Mouse (Mus musculus): ENCODE measurements around the gene Cluh. TPM values are rescaled to one million over a fixed set of nuclear protein-coding genes. Genes with fewer than 3 reads are reported as not detected.

Gene Cluh
- polyA plus RNA-seq, 1 experiment from 2014 or later, result 47.0 TPM

- ATAC-seq (replicated peaks; ENCODE audit: low FRiP score, low TSS enrichment, low read depth) (no peak), DNase-seq (ENCODE audit: low spot score) (no peak)
- Histone ChIP-seq H3K36me3 (ENCODE audit: control insufficient read depth, insufficient read depth, low read length) (peaks cover 68% of the 10 kb centered on the region), H3K9ac (ENCODE audit: low read length) (no peak overlapping the region), H3K4me1 (replicated peaks; ENCODE audit: control insufficient read depth, insufficient read depth, low read length) (no peaks in the 10 kb centered on the region), H3K9me3 (ENCODE audit: control insufficient read depth, low read length) (no peaks in the 10 kb centered on the region), H3K27me3 (replicated peaks; ENCODE audit: control insufficient read depth, insufficient read depth, low read length) (no peaks in the 10 kb centered on the region), H3K27ac (ENCODE audit: low read depth) (no peak overlapping the region), H3K4me3 (ENCODE audit: low read depth, low read length) (no peak overlapping the region), H3K4me2 (ENCODE audit: low read length) (no peak overlapping the region)
- 96% methylated on average over 1 of the region's 1 CpGs for WGBS
These were observed 24.3 kb downstream of the Cluh start for GRCm38 (mm10) chr11:74673561-74673960.

- Histone ChIP-seq H3K4me2 (ENCODE audit: low read length) (no peak overlapping the region), H3K9me3 (ENCODE audit: control insufficient read depth, low read length) (no peaks in the 10 kb centered on the region), H3K9ac (ENCODE audit: low read length) (no peak overlapping the region), H3K27ac (ENCODE audit: low read depth) (no peak overlapping the region), H3K36me3 (ENCODE audit: control insufficient read depth, insufficient read depth, low read length) (peaks cover 67% of the 10 kb centered on the region), H3K4me1 (replicated peaks; ENCODE audit: control insufficient read depth, insufficient read depth, low read length) (no peaks in the 10 kb centered on the region), H3K27me3 (replicated peaks; ENCODE audit: control insufficient read depth, insufficient read depth, low read length) (no peaks in the 10 kb centered on the region), H3K4me3 (ENCODE audit: low read depth, low read length) (no peak overlapping the region)
- ATAC-seq (replicated peaks; ENCODE audit: low FRiP score, low TSS enrichment, low read depth) (no peak), DNase-seq (ENCODE audit: low spot score) (no peak)
- 96% methylated on average over 8 of the region's 8 CpGs for WGBS
These were observed 25.4 kb downstream of the Cluh start for GRCm38 (mm10) chr11:74674713-74675112.

- no peak for DNase-seq (ENCODE audit: low spot score)
- H3K27me3 ChIP-seq (replicated peaks; ENCODE audit: control insufficient read depth, insufficient read depth, low read length), result no peaks in the 10 kb centered on the region
- H3K36me3 ChIP-seq (ENCODE audit: control insufficient read depth, insufficient read depth, low read length), result peaks cover 69% of the 10 kb centered on the region
- H3K4me3 ChIP-seq (ENCODE audit: low read depth, low read length), result no peak overlapping the region
- no peak overlapping the region for H3K27ac ChIP-seq (ENCODE audit: low read depth)
- WGBS, result 88% methylated on average over 4 of the region's 4 CpGs
- no peak for ATAC-seq (replicated peaks; ENCODE audit: low FRiP score, low TSS enrichment, low read depth)
- no peak overlapping the region for H3K4me2 ChIP-seq (ENCODE audit: low read length)
- no peaks in the 10 kb centered on the region for H3K4me1 ChIP-seq (replicated peaks; ENCODE audit: control insufficient read depth, insufficient read depth, low read length)
- no peak overlapping the region for H3K9ac ChIP-seq (ENCODE audit: low read length)
- no peaks in the 10 kb centered on the region for H3K9me3 ChIP-seq (ENCODE audit: control insufficient read depth, low read length)
These were observed 25.9 kb downstream of the Cluh start for GRCm38 (mm10) chr11:74675156-74675555.

DNA sequence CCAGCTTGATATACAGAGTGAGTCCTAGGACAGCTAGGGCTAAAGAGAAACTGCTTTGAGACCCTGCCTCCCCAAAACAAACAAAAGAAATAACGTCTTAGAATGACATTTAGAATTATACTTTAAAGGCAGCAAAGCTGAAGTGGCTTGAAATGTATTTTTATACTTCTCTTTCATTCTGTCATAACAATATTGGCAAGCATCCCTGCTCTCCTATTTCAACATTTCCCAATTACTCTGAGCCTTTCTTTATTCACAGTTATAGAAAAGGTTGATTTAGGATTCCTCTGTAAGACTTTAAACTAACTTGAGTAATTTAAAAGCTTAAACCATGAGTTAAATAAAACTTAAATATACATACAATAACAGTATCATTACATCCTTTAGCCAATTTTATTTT lies 42.9 kb downstream of the Cluh start:
- no peak for ATAC-seq (replicated peaks; ENCODE audit: low FRiP score, low TSS enrichment, low read depth)
- 59% methylated on average over 1 of the region's 1 CpGs for WGBS
- no peak overlapping the region for H3K4me3 ChIP-seq (ENCODE audit: low read depth, low read length)
- H3K36me3 ChIP-seq (ENCODE audit: control insufficient read depth, insufficient read depth, low read length), result peaks cover 44% of the 10 kb centered on the region
- H3K9me3 ChIP-seq (ENCODE audit: control insufficient read depth, low read length), result no peaks in the 10 kb centered on the region
- no peaks in the 10 kb centered on the region for H3K4me1 ChIP-seq (replicated peaks; ENCODE audit: control insufficient read depth, insufficient read depth, low read length)
- H3K27me3 ChIP-seq (replicated peaks; ENCODE audit: control insufficient read depth, insufficient read depth, low read length), result no peaks in the 10 kb centered on the region
- H3K27ac ChIP-seq (ENCODE audit: low read depth), result no peak overlapping the region
- no peak overlapping the region for H3K9ac ChIP-seq (ENCODE audit: low read length)
- no peak for DNase-seq (ENCODE audit: low spot score)
- no peak overlapping the region for H3K4me2 ChIP-seq (ENCODE audit: low read length)

DNA sequence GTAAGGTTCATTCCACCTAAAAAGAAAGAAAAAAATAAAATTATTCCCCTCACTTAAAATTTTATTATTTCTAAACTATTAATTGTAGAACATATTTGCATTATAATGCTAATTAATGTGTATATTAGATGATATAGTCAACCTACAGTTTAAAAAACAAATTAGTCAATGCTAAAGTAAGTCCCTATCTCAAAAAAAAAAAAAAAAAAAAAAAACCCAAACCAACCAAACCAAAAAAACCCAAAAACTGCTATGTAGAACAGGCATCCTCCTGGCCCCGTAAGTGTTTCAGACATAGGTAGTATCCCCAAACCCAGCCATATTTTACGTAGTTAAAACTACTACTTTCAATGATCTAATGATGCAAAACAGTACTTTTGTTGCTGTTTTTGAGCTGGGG lies 50.2 kb downstream of the Cluh start:
- no peak overlapping the region for H3K27ac ChIP-seq (ENCODE audit: low read depth)
- 92% methylated on average over 2 of the region's 2 CpGs for WGBS
- DNase-seq (ENCODE audit: low spot score) (no peak), ATAC-seq (replicated peaks; ENCODE audit: low FRiP score, low TSS enrichment, low read depth) (no peak)
- H3K4me2 ChIP-seq (ENCODE audit: low read length), result no peak overlapping the region
- no peak overlapping the region for H3K9ac ChIP-seq (ENCODE audit: low read length)
- no peaks in the 10 kb centered on the region for H3K27me3 ChIP-seq (replicated peaks; ENCODE audit: control insufficient read depth, insufficient read depth, low read length)
- peaks cover 37% of the 10 kb centered on the region for H3K36me3 ChIP-seq (ENCODE audit: control insufficient read depth, insufficient read depth, low read length)
- no peaks in the 10 kb centered on the region for H3K4me1 ChIP-seq (replicated peaks; ENCODE audit: control insufficient read depth, insufficient read depth, low read length)
- H3K4me3 ChIP-seq (ENCODE audit: low read depth, low read length), result no peak overlapping the region
- H3K9me3 ChIP-seq (ENCODE audit: control insufficient read depth, low read length), result no peaks in the 10 kb centered on the region

DNA sequence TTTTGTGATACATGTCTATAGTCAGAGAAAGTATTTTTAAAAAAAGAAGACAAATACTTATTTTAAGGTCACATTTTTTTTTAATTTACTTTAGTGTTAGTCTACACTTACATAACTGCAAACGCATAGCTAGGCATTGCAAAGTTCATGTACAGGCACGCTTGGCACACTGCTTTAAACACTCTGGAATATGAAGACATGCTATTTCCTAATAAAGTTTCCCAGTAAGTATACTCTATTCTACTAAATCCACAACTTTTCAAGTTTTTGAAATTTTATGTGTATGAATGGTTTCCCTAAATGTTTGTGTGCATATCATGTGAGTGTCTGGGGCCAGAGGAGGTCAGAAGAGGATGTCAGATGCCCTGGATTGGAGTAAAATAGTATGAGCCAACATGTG lies 54.8 kb downstream of the Cluh start:
- Histone ChIP-seq H3K27ac (ENCODE audit: low read depth) (no peak overlapping the region), H3K36me3 (ENCODE audit: control insufficient read depth, insufficient read depth, low read length) (peaks cover 3% of the 10 kb centered on the region; the same call in 1 of the 2 replicates), H3K4me2 (ENCODE audit: low read length) (no peak overlapping the region), H3K9me3 (ENCODE audit: control insufficient read depth, low read length) (no peaks in the 10 kb centered on the region), H3K27me3 (replicated peaks; ENCODE audit: control insufficient read depth, insufficient read depth, low read length) (no peaks in the 10 kb centered on the region), H3K4me1 (replicated peaks; ENCODE audit: control insufficient read depth, insufficient read depth, low read length) (no peaks in the 10 kb centered on the region), H3K9ac (ENCODE audit: low read length) (no peak overlapping the region), H3K4me3 (ENCODE audit: low read depth, low read length) (no peak overlapping the region)
- WGBS, result 92% methylated on average over 2 of the region's 2 CpGs
- DNase-seq (ENCODE audit: low spot score) (no peak), ATAC-seq (replicated peaks; ENCODE audit: low FRiP score, low TSS enrichment, low read depth) (no peak)

DNA sequence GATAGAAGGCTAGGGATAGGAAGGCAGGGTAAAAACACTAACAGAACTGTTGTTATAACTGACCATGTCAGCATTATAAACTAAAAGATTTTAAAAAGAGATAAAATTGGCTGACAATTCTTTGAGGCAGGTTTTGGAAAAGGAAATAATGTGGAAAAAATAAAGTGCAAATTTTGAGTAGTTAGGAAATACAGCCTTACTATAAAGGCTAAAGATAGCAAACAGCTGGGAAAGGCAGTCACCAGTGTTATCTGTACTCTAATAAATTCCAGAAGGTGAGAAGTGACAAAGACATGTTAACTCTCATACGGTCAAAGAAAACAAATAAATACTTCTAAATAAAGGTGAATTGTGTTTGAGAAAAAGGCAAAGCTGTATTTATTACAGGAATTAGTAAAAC lies 59.5 kb downstream of the Cluh start:
- no peak for ATAC-seq (replicated peaks; ENCODE audit: low FRiP score, low TSS enrichment, low read depth)
- Histone ChIP-seq H3K36me3 (ENCODE audit: control insufficient read depth, insufficient read depth, low read length) (no peaks in the 10 kb centered on the region), H3K4me2 (ENCODE audit: low read length) (no peak overlapping the region), H3K27ac (ENCODE audit: low read depth) (no peak overlapping the region), H3K4me3 (ENCODE audit: low read depth, low read length) (no peak overlapping the region), H3K4me1 (replicated peaks; ENCODE audit: control insufficient read depth, insufficient read depth, low read length) (no peaks in the 10 kb centered on the region), H3K9ac (ENCODE audit: low read length) (no peak overlapping the region), H3K9me3 (ENCODE audit: control insufficient read depth, low read length) (no peaks in the 10 kb centered on the region), H3K27me3 (replicated peaks; ENCODE audit: control insufficient read depth, insufficient read depth, low read length) (no peaks in the 10 kb centered on the region)
- DNase-seq (ENCODE audit: low spot score), result no peak
- 38% methylated on average over 1 of the region's 1 CpGs for WGBS

DNA sequence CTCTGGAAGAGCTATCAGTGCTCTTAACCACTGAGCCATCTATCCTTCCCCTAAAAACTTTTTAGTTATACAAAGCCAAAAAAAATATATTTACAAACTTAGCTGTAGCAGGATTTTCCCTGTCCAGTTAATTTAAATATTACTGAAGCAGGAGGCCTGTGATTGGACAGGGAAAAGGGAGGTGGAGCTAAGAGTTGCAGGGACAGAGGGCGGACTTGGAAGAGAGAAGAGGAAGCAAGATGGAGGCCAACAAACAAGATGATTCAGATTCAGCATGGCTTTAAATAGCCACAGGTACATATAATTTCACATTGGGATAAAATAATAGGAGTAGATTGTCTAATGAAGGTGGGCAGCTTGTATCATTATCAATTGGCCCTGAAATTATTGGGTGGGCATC lies 61.4 kb downstream of the Cluh start:
- DNase-seq (ENCODE audit: low spot score) (no peak), ATAC-seq (replicated peaks; ENCODE audit: low FRiP score, low TSS enrichment, low read depth) (no peak)
- Histone ChIP-seq H3K27ac (ENCODE audit: low read depth) (no peak overlapping the region), H3K4me3 (ENCODE audit: low read depth, low read length) (no peak overlapping the region), H3K4me1 (replicated peaks; ENCODE audit: control insufficient read depth, insufficient read depth, low read length) (no peaks in the 10 kb centered on the region), H3K9me3 (ENCODE audit: control insufficient read depth, low read length) (no peaks in the 10 kb centered on the region), H3K36me3 (ENCODE audit: control insufficient read depth, insufficient read depth, low read length) (no peaks in the 10 kb centered on the region), H3K27me3 (replicated peaks; ENCODE audit: control insufficient read depth, insufficient read depth, low read length) (no peaks in the 10 kb centered on the region), H3K4me2 (ENCODE audit: low read length) (no peak overlapping the region), H3K9ac (ENCODE audit: low read length) (no peak overlapping the region)
- 93% methylated on average over 1 of the region's 1 CpGs for WGBS

GRCm38 (mm10) chr11:74715971-74716525 lies 66.8 kb downstream of the Cluh start:
- 87% methylated on average over 3 of the region's 3 CpGs for WGBS
- H3K4me3 ChIP-seq (ENCODE audit: low read depth, low read length), result no peak overlapping the region
- ATAC-seq (replicated peaks; ENCODE audit: low FRiP score, low TSS enrichment, low read depth) (no peak), DNase-seq (ENCODE audit: low spot score) (no peak)
- H3K4me1 ChIP-seq (replicated peaks; ENCODE audit: control insufficient read depth, insufficient read depth, low read length), result peaks cover 6% of the 10 kb centered on the region
- H3K27me3 ChIP-seq (replicated peaks; ENCODE audit: control insufficient read depth, insufficient read depth, low read length), result no peaks in the 10 kb centered on the region
- no peak overlapping the region for H3K27ac ChIP-seq (ENCODE audit: low read depth)
- no peak overlapping the region for H3K4me2 ChIP-seq (ENCODE audit: low read length)
- H3K9me3 ChIP-seq (ENCODE audit: control insufficient read depth, low read length), result no peaks in the 10 kb centered on the region
- no peaks in the 10 kb centered on the region for H3K36me3 ChIP-seq (ENCODE audit: control insufficient read depth, insufficient read depth, low read length)
- no peak overlapping the region for H3K9ac ChIP-seq (ENCODE audit: low read length)
